Mouse (Mus musculus) heart, embryonic 14.5 days (tissue): ENCODE data around the gene Plekhh1. TPM values are rescaled to one million over a fixed set of nuclear protein-coding genes. Genes with fewer than 3 reads are reported as not detected.
A peak's percentile ranks its signal among the peaks of the same experiment; 100 is the strongest.

Experiments used
- ATAC-seq: fragments of 200-750 bp; cut with Nextera tagmentation; 2 replicates; pipeline ENCODE4 v1.8.0; 2017; ENCODE audit warnings: low read depth, moderate TSS enrichment; ENCODE audit not compliant: insufficient number of reproducible peaks, insufficient read depth, low FRiP score
- H3K27ac ChIP-seq, 2 experiments: fragments of 200-500 bp in 1 of 2; fragments of 300-500 bp in 1 of 2; sonication (generic) in 1 of 2; replicated peaks in 1 of 2; 2 replicates each; pipeline ENCODE4 v1.5.1; 2012 to 2014; ENCODE audit warnings: low read depth in 2 of 2, low read length in 2 of 2, control low read depth in 1 of 2, mild to moderate bottlenecking in 1 of 2, mixed read lengths in 1 of 2; ENCODE audit not compliant: control insufficient read depth in 1 of 2, insufficient read depth in 1 of 2
- H3K27me3 ChIP-seq: fragments of 300-500 bp; sonication (generic); 2 replicates; pipeline ENCODE4 v1.6.1; 2014; ENCODE audit warnings: mild to moderate bottlenecking, low read length, control low read depth; ENCODE audit not compliant: control insufficient read depth, insufficient read depth
- H3K36me3 ChIP-seq: fragments of 300-500 bp; sonication (generic); 2 replicates; pipeline ENCODE4 v1.6.1; 2014; ENCODE audit warnings: mild to moderate bottlenecking, control low read depth, low read length, mixed read lengths; ENCODE audit not compliant: control insufficient read depth, insufficient read depth
- H3K4me1 ChIP-seq, 2 experiments: fragments of 200-500 bp in 1 of 2; fragments of 300-500 bp in 1 of 2; sonication (generic) in 1 of 2; 2 replicates each; pipeline ENCODE4 v1.6.1; 2012 to 2014; ENCODE audit warnings: low read length in 2 of 2, control low read depth in 1 of 2, mixed read lengths in 1 of 2; ENCODE audit not compliant: control insufficient read depth in 2 of 2, insufficient read depth in 2 of 2
- H3K4me2 ChIP-seq: fragments of 300-500 bp; sonication (generic); 2 replicates; pipeline ENCODE4 v1.6.1; 2014; ENCODE audit warnings: mild to moderate bottlenecking, low read length
- H3K4me3 ChIP-seq, 2 experiments: fragments of 200-500 bp in 1 of 2; fragments of 300-500 bp in 1 of 2; sonication (generic) in 1 of 2; 2 replicates each; pipeline ENCODE4 v1.5.1; 2012 to 2014; ENCODE audit warnings: low read length in 2 of 2, mild to moderate bottlenecking in 2 of 2, control low read depth in 1 of 2, low read depth in 1 of 2, moderate library complexity in 1 of 2; ENCODE audit not compliant: control insufficient read depth in 1 of 2, insufficient read depth in 1 of 2
- H3K9ac ChIP-seq: fragments of 300-500 bp; sonication (generic); 2 replicates; pipeline ENCODE4 v1.6.1; 2014; ENCODE audit warnings: mild to moderate bottlenecking, low read length
- H3K9me3 ChIP-seq: fragments of 300-500 bp; sonication (generic); 2 replicates; pipeline ENCODE4 v1.6.1; 2016; ENCODE audit warnings: low read length, control low read depth; ENCODE audit not compliant: control insufficient read depth
- WGBS: fragments of 180-500 bp; shearing (Covaris S2); extraction: QIAGEN DNeasy Blood & Tissue Kit; methylation state at CpG from one replicate; pipeline ENCODE4 v1.1.7; 2014; 5-methylcytosine and 5-hydroxymethylcytosine counted together
- polyA plus RNA-seq: library from polyadenylated mRNA; unstranded; fragments of >200 nt; fragmentation: Nextera tagmentation; extraction: Ambion mirVana; gene quantifications from 2 replicates; pipeline ENCODE4 v1.2.1, GENCODE M21; 2014

Plekhh1 gene
- polyA plus RNA-seq = 2.4 and 2.6 TPM in 2 replicates

GRCm38 (mm10) chr12:79028911-79029861 lies at the start of gene Plekhh1:
TSS of gene Plekhh1 (plus strand) at chr12:79029163.
- Histone ChIP-seq H3K36me3 (no peaks in the 10 kb centered on the region), H3K4me1 (peaks cover 0 to 7% of the 10 kb centered on the region in 2 experiments; a peak in 1 of 4 replicates), H3K9ac (peak within 1 kb of the TSS; percentile 87), H3K4me2 (peak within 1 kb of the TSS; percentile 99), H3K27me3 (0 out of 2 replicates have a peak, but pooled peaks cover 9% of the 10 kb centered on the region), H3K4me3 (peak within 1 kb of the TSS; percentile 84 to 91), H3K9me3 (no peaks in the 10 kb centered on the region), H3K27ac (peak within 1 kb of the TSS in 1 of 2 experiments; percentile 62; a peak in 2 of 4 replicates)
- peak; percentile 75 for ATAC-seq
- WGBS = under 1% methylated on average over 78 of the region's 80 CpGs

DNA sequence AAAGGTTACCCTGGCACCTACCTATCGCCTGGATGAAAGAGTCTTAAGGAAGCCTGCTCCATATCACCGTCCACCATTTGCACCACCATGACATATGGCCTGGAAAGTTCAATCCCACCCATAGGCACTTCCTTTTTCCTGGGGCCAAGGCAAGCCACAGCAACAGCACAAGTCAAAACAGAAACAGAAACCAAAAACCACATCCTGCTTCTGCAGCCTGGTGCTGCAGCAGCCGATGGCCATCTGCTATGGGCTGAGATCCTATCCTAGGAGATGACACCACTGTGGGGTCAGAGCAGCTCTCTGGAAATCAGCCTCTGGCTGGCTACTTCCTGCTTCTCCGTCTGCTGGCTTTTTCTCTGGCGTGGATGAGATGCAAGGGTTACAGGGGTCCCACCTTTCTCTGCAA lies 48.3 kb upstream of the Plekhh1 start:
- Histone ChIP-seq H3K36me3 (no peaks in the 10 kb centered on the region), H3K27ac (no peak overlapping the region), H3K9ac (no peak overlapping the region), H3K4me1 (peaks cover 5 to 12% of the 10 kb centered on the region in 2 experiments; a peak in 3 of 4 replicates), H3K4me3 (no peak overlapping the region), H3K4me2 (no peak overlapping the region), H3K27me3 (no peaks in the 10 kb centered on the region), H3K9me3 (no peaks in the 10 kb centered on the region)
- no peak for ATAC-seq
- 58% methylated on average over 5 of the region's 5 CpGs for WGBS

- no peak overlapping the region for H3K4me3 ChIP-seq
- no peaks in the 10 kb centered on the region for H3K36me3 ChIP-seq
- no peaks in the 10 kb centered on the region for H3K27me3 ChIP-seq
- H3K27ac ChIP-seq = no peak overlapping the region
- H3K4me1 ChIP-seq = peaks cover 5 to 12% of the 10 kb centered on the region in 2 experiments; a peak in 3 of 4 replicates
- H3K9ac ChIP-seq = no peak overlapping the region
- no peaks in the 10 kb centered on the region for H3K9me3 ChIP-seq
- 63% methylated on average over 2 of the region's 2 CpGs for WGBS
- no peak overlapping the region for H3K4me2 ChIP-seq
- ATAC-seq = no peak
Observed at GRCm38 (mm10) chr12:78981131-78981530, 47.8 kb upstream of the Plekhh1 start.

GRCm38 (mm10) chr12:78981938-78982825 lies 46.8 kb upstream of the Plekhh1 start:
- H3K4me2 ChIP-seq = no peak overlapping the region
- no peak overlapping the region for H3K4me3 ChIP-seq
- no peaks in the 10 kb centered on the region for H3K36me3 ChIP-seq
- H3K27ac ChIP-seq = no peak overlapping the region
- peaks cover 5 to 12% of the 10 kb centered on the region in 2 experiments; a peak in 3 of 4 replicates for H3K4me1 ChIP-seq
- H3K9ac ChIP-seq = no peak overlapping the region
- 65% methylated on average over 9 of the region's 9 CpGs for WGBS
- no peaks in the 10 kb centered on the region for H3K27me3 ChIP-seq
- ATAC-seq = no peak
- no peaks in the 10 kb centered on the region for H3K9me3 ChIP-seq

DNA sequence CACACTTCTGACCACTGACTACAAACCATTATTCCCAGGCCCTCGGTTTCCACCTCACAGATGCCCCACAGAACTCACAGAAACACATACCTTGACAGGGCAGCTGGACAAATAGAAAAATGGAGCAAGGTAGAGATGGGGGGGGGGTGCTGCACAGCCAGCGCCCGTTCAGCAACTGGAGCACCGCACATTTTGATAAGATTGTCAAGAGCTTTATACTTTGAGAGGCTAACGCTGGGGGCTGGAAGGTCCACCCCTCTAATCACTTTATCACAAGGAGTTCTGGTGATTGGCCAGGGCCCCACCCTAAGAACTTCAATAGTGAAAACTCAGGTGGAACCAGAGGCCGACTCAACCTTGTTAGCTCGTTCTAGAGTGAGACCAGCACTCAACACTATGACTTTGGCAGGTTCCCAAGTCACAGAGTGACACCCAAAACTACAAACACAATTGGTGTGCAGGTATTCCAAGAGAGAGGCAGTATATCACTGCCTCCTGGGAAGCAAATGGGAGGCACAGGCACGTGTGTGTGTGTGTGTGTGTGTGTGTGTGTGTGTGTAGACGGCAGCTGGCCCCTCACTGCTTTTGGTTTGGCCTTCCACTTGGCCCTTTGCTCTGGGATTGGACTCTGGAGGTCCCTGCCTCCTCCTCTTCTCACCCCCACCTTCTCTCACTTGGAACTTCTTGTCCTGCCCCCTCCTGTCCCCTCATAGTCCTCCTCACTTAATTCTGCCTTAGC lies 45.5 kb upstream of the Plekhh1 start:
- ATAC-seq = no peak
- H3K4me1 ChIP-seq = peaks cover 5 to 8% of the 10 kb centered on the region in 2 experiments; a peak in 3 of 4 replicates
- no peaks in the 10 kb centered on the region for H3K9me3 ChIP-seq
- H3K27ac ChIP-seq = no peak overlapping the region
- H3K4me2 ChIP-seq = no peak overlapping the region
- no peak overlapping the region for H3K4me3 ChIP-seq
- H3K36me3 ChIP-seq = no peaks in the 10 kb centered on the region
- H3K27me3 ChIP-seq = no peaks in the 10 kb centered on the region
- no peak overlapping the region for H3K9ac ChIP-seq
- WGBS = 42% methylated on average over 9 of the region's 9 CpGs

DNA sequence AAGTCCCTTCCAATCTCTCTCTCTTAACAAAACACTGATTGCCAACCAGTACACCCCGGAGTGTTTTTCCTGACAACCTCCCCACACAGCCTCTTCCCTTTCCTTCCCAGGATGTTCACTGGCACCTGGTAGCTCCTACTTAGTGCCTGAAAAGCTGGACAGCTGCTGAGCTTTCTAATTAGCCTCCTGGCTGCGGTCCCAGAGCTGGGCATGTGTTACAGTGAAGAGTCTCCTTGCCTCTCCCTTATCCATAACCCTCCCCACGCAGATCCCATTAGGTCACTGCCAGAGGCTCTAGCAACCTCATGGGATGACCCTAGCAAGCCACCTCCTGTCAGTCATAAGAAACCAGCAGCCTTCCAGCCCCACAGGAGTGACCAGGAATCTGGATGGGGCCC lies 44.9 kb upstream of the Plekhh1 start:
- Histone ChIP-seq H3K4me2 (no peak overlapping the region), H3K36me3 (no peaks in the 10 kb centered on the region), H3K27me3 (no peaks in the 10 kb centered on the region), H3K9me3 (no peaks in the 10 kb centered on the region), H3K9ac (no peak overlapping the region), H3K4me1 (peaks cover 5 to 8% of the 10 kb centered on the region in 2 experiments; a peak in 3 of 4 replicates), H3K27ac (no peak overlapping the region), H3K4me3 (no peak overlapping the region)
- WGBS = 15% methylated on average over 3 of the region's 3 CpGs
- ATAC-seq = no peak
